Mouse (Mus musculus) hindbrain, embryonic 14.5 days (tissue): ENCODE results near the gene Ypel3. TPM values are rescaled to one million over a fixed set of nuclear protein-coding genes. Genes with fewer than 3 reads are reported as not detected.
A peak's percentile ranks its signal among the peaks of the same experiment; 100 is the strongest.
"Not testable (repeated sequence)": the region's sequence is repeated elsewhere in the genome, so short reads cannot be mapped to it uniquely, and the experiment has no call there.

Experiments
- ATAC-seq: fragments of 200-750 bp; cut with Nextera tagmentation; 2 replicates; pipeline ENCODE4 v1.8.0; 2017; ENCODE audit warnings: moderate number of reproducible peaks, mild to moderate bottlenecking, moderate TSS enrichment, moderate library complexity; ENCODE audit not compliant: low FRiP score
- DNase-seq: peaks from one replicate; pipeline ENCODE4 v3.0.0-alpha.2; 2015; ENCODE audit warnings: low spot score
- H3K27ac ChIP-seq: fragments of 300-500 bp; sonication (generic); 2 replicates; pipeline ENCODE4 v1.5.1; 2014; ENCODE audit warnings: mild to moderate bottlenecking, moderate library complexity
- H3K27me3 ChIP-seq: fragments of 300-500 bp; sonication (generic); 2 replicates; pipeline ENCODE4 v1.6.1; 2014; ENCODE audit warnings: mild to moderate bottlenecking, low read length, mixed read lengths; ENCODE audit not compliant: control insufficient read depth, insufficient read depth
- H3K36me3 ChIP-seq: fragments of 300-500 bp; sonication (generic); replicated peaks from 2 replicates; pipeline ENCODE4 v1.6.1; 2014; ENCODE audit not compliant: control insufficient read depth, insufficient read depth
- H3K4me1 ChIP-seq: fragments of 300-500 bp; sonication (generic); replicated peaks from 2 replicates; pipeline ENCODE4 v1.6.1; 2014; ENCODE audit warnings: antibody characterized with exemption, low read length, mixed read lengths; ENCODE audit not compliant: control insufficient read depth, insufficient read depth
- H3K4me2 ChIP-seq: fragments of 300-500 bp; sonication (generic); replicated peaks from 2 replicates; pipeline ENCODE4 v1.6.1; 2014; ENCODE audit warnings: mild to moderate bottlenecking, moderate library complexity
- H3K4me3 ChIP-seq: fragments of 300-500 bp; sonication (generic); replicated peaks from 2 replicates; pipeline ENCODE4 v1.5.1; 2014; ENCODE audit warnings: mild to moderate bottlenecking, low read length
- H3K9ac ChIP-seq: fragments of 300-500 bp; sonication (generic); 2 replicates; pipeline ENCODE4 v1.6.1; 2014
- H3K9me3 ChIP-seq: fragments of 300-500 bp; sonication (generic); 2 replicates; pipeline ENCODE4 v1.6.1; 2016; ENCODE audit warnings: low read length; ENCODE audit not compliant: control insufficient read depth
- WGBS: fragments of 180-500 bp; shearing (Covaris S2); extraction: QIAGEN DNeasy Blood & Tissue Kit; methylation state at CpG from one replicate; pipeline ENCODE4 v1.1.7; 2014; 5-methylcytosine and 5-hydroxymethylcytosine counted together
- polyA plus RNA-seq: library from polyadenylated mRNA; unstranded; fragments of >200 nt; fragmentation: Nextera tagmentation; extraction: Ambion mirVana; gene quantifications from 2 replicates; pipeline ENCODE4 v1.2.1, GENCODE M21; 2014

The Ypel3 gene
- polyA plus RNA-seq, 1 experiment from 2014 or later: 218 TPM

GRCm38 (mm10) chr7:126775978-126776234 lies 849 bp upstream of the Ypel3 start:
- Histone ChIP-seq H3K9me3 (no peaks in the 10 kb centered on the region), H3K9ac (peak overlapping the region; percentile 96), H3K27me3 (no peaks in the 10 kb centered on the region), H3K4me3 (peak overlapping the region; percentile 93), H3K4me2 (peak overlapping the region; percentile 98), H3K4me1 (peaks cover 22% of the 10 kb centered on the region), H3K36me3 (peaks cover 28% of the 10 kb centered on the region), H3K27ac (peak overlapping the region; percentile 93)
- WGBS: 65% methylated on average over 3 of the region's 3 CpGs
- DNase-seq (no peak), ATAC-seq (no peak)

GRCm38 (mm10) chr7:126777476-126777875 lies 721 bp downstream of the Ypel3 start:
- Histone ChIP-seq H3K27me3 (no peaks in the 10 kb centered on the region), H3K4me3 (peak overlapping the region; percentile 93), H3K36me3 (peaks cover 22% of the 10 kb centered on the region), H3K4me2 (peak overlapping the region; percentile 98), H3K27ac (peak overlapping the region; percentile 93), H3K9ac (peak overlapping the region; percentile 96), H3K9me3 (no peaks in the 10 kb centered on the region), H3K4me1 (peaks cover 27% of the 10 kb centered on the region)
- DNase-seq (no peak), ATAC-seq (no peak)
- 43% methylated on average over 10 of the region's 10 CpGs for WGBS

GRCm38 (mm10) chr7:126778147-126778546 lies 1.4 kb downstream of the Ypel3 start:
- Histone ChIP-seq H3K4me3 (no peak overlapping the region), H3K27me3 (no peaks in the 10 kb centered on the region), H3K4me1 (peaks cover 27% of the 10 kb centered on the region), H3K27ac (0 out of 2 replicates have a peak overlapping the region, but pooled peaks have one; percentile 5), H3K36me3 (peaks cover 22% of the 10 kb centered on the region), H3K4me2 (peak overlapping the region; percentile 98), H3K9me3 (no peaks in the 10 kb centered on the region), H3K9ac (peak overlapping the region; percentile 96; the same call in 1 of the 2 replicates)
- 62% methylated on average over 3 of the region's 3 CpGs for WGBS
- ATAC-seq (no peak), DNase-seq (no peak)

GRCm38 (mm10) chr7:126779101-126779500 lies 2.3 kb downstream of the Ypel3 start:
- DNase-seq, H3K4me3 ChIP-seq, H3K27me3 ChIP-seq, H3K9ac ChIP-seq, H3K9me3 ChIP-seq, ATAC-seq: not testable (repeated sequence)
- Histone ChIP-seq H3K27ac (peak overlapping the region; percentile 76; the same call in 1 of the 2 replicates), H3K4me2 (peak overlapping the region; percentile 99; the same call in 1 of the 2 replicates), H3K4me1 (peaks cover 27% of the 10 kb centered on the region), H3K36me3 (peaks cover 22% of the 10 kb centered on the region)
- WGBS: 90% methylated on average over 7 of the region's 7 CpGs

GRCm38 (mm10) chr7:126779983-126780970 lies 3.5 kb downstream of the Ypel3 start:
- Histone ChIP-seq H3K4me2 (peak overlapping the region; percentile 99), H3K9ac (peak overlapping the region; percentile 66), H3K27ac (peak overlapping the region; percentile 76), H3K9me3 (no peaks in the 10 kb centered on the region), H3K27me3 (no peaks in the 10 kb centered on the region), H3K36me3 (peaks cover 32% of the 10 kb centered on the region), H3K4me3 (peak overlapping the region; percentile 40), H3K4me1 (peaks cover 27% of the 10 kb centered on the region)
- under 1% methylated on average over 21 of the region's 21 CpGs for WGBS
- peak; percentile 77 for ATAC-seq
- peak; percentile 91 for DNase-seq

GRCm38 (mm10) chr7:126780971-126781635 lies 4.3 kb downstream of the Ypel3 start, which contains the start of gene Tbx6:
Gene Tbx6, plus strand, starts transcription at chr7:126781483.
- WGBS: 7% methylated on average over 22 of the region's 22 CpGs
- DNase-seq: no peak
- peak within 1 kb of the TSS; percentile 40 for H3K4me3 ChIP-seq
- no peaks in the 10 kb centered on the region for H3K9me3 ChIP-seq
- peaks cover 22% of the 10 kb centered on the region for H3K4me1 ChIP-seq
- peaks cover 34% of the 10 kb centered on the region for H3K36me3 ChIP-seq
- H3K9ac ChIP-seq: peak within 1 kb of the TSS; percentile 66
- H3K27ac ChIP-seq: peak within 1 kb of the TSS; percentile 76
- H3K27me3 ChIP-seq: no peaks in the 10 kb centered on the region
- peak within 1 kb of the TSS; percentile 99 for H3K4me2 ChIP-seq
- ATAC-seq: peak; percentile 12; the same call in 1 of the 2 replicates

GRCm38 (mm10) chr7:126781661-126782370 lies 5.1 kb downstream of the Ypel3 start:
- Histone ChIP-seq H3K27me3 (no peaks in the 10 kb centered on the region), H3K4me3 (no peak overlapping the region), H3K4me1 (peaks cover 20% of the 10 kb centered on the region), H3K9me3 (no peaks in the 10 kb centered on the region), H3K27ac (no peak overlapping the region), H3K9ac (peak overlapping the region; percentile 66; the same call in 1 of the 2 replicates), H3K4me2 (peak overlapping the region; percentile 99; the same call in 1 of the 2 replicates), H3K36me3 (peaks cover 41% of the 10 kb centered on the region)
- ATAC-seq (no peak), DNase-seq (no peak)
- 39% methylated on average over 11 of the region's 11 CpGs for WGBS

GRCm38 (mm10) chr7:126782693-126783092 lies 5.9 kb downstream of the Ypel3 start:
- peak overlapping the region; percentile 15; the same call in 1 of the 2 replicates for H3K4me2 ChIP-seq
- H3K36me3 ChIP-seq: peaks cover 50% of the 10 kb centered on the region
- no peak overlapping the region for H3K27ac ChIP-seq
- no peak overlapping the region for H3K9ac ChIP-seq
- WGBS: 83% methylated on average over 13 of the region's 13 CpGs
- ATAC-seq (no peak), DNase-seq (no peak)
- no peak overlapping the region for H3K4me3 ChIP-seq
- H3K27me3 ChIP-seq: no peaks in the 10 kb centered on the region
- H3K9me3 ChIP-seq: no peaks in the 10 kb centered on the region
- H3K4me1 ChIP-seq: peaks cover 14% of the 10 kb centered on the region
